Mouse (Mus musculus): ENCODE data around the gene Bag3. TPM values are rescaled to one million over a fixed set of nuclear protein-coding genes. Genes with fewer than 3 reads are reported as not detected.

Gene Bag3
- 28.4 TPM for polyA plus RNA-seq (2017; shearing (Covaris generic))

GRCm38 (mm10) chr7:128523349-128523961, at the start of gene Bag3:
TSS of gene Bag3 (plus strand) at chr7:128523616.

Other genes starting within 250 kb of the Bag3 start
- 20.9 TPM for gene BC017158, start 225.4 kb upstream of the Bag3 start, polyA plus RNA-seq (2017; shearing (Covaris generic))
- gene Rgs10, start 104.9 kb upstream of the Bag3 start, polyA plus RNA-seq (2017; shearing (Covaris generic)): 71.1 TPM
- gene Tial1, start 61.9 kb upstream of the Bag3 start, polyA plus RNA-seq (2017; shearing (Covaris generic)): 32.4 TPM
- gene Inpp5f, start 87.7 kb downstream of the Bag3 start, polyA plus RNA-seq (2017; shearing (Covaris generic)): 12.2 TPM
- 120 TPM for gene Mcmbp, start 216.9 kb downstream of the Bag3 start, polyA plus RNA-seq (2017; shearing (Covaris generic))
- 27.9 TPM for gene Sec23ip, start 221.3 kb downstream of the Bag3 start, polyA plus RNA-seq (2017; shearing (Covaris generic))